Mouse (Mus musculus): ENCODE measurements around the gene Ckm. TPM values are rescaled to one million over a fixed set of nuclear protein-coding genes. Genes with fewer than 3 reads are reported as not detected.

Gene Ckm
- polyA plus RNA-seq, 2 experiments: 0.12 to 0.19 TPM

GRCm38 (mm10) chr7:19363881-19364280, 40.7 kb upstream of the Ckm start:
- Histone ChIP-seq H3K4me1 (replicated peaks; ENCODE audit: control insufficient read depth in 2 of 2, insufficient read depth in 2 of 2, low read length in 1 of 2) (peaks cover 19 to 21% of the 10 kb centered on the region in 2 experiments), H3K9me3 (ENCODE audit: control insufficient read depth, low read length) (no peaks in the 10 kb centered on the region), H3K27ac (no peak overlapping the region), H3K4me3 (ENCODE audit: insufficient read depth in 1 of 2, low read depth in 2 of 2, low read length in 2 of 2) (no peak overlapping the region), H3K4me2 (ENCODE audit: low read depth) (no peak overlapping the region), H3K27me3 (ENCODE audit: control insufficient read depth, insufficient read depth, low read length) (no peaks in the 10 kb centered on the region; the same call in 1 of the 2 replicates), H3K36me3 (replicated peaks; ENCODE audit: control insufficient read depth, insufficient read depth, low read depth) (no peaks in the 10 kb centered on the region), H3K9ac (replicated peaks) (no peak overlapping the region)
- TF ChIP-seq EP300 (IDR thresholded peaks at IDR 0.05; ENCODE audit: low read depth) (no peak), CTCF (IDR thresholded peaks at IDR 0.05; ENCODE audit: low read depth) (peak; percentile 94)
- no peak for DNase-seq (ENCODE audit: low read depth in 3 of 3, low spot score in 3 of 3)
- no peak for ATAC-seq (ENCODE audit: insufficient read depth)
- WGBS (ENCODE audit: insufficient replicate concordance): 3% methylated on average over 18 of the region's 18 CpGs

- peaks cover 5% of the 10 kb centered on the region for H3K27me3 ChIP-seq (ENCODE audit: control insufficient read depth, insufficient read depth, low read length)
- no peak overlapping the region for H3K9ac ChIP-seq (replicated peaks)
- no peaks in the 10 kb centered on the region for H3K36me3 ChIP-seq (replicated peaks; ENCODE audit: control insufficient read depth, insufficient read depth, low read depth)
- H3K9me3 ChIP-seq (ENCODE audit: control insufficient read depth, low read length): no peaks in the 10 kb centered on the region
- peaks cover 15 to 16% of the 10 kb centered on the region in 2 experiments for H3K4me1 ChIP-seq (replicated peaks; ENCODE audit: control insufficient read depth in 2 of 2, insufficient read depth in 2 of 2, low read length in 1 of 2)
- H3K4me3 ChIP-seq (ENCODE audit: insufficient read depth in 1 of 2, low read depth in 2 of 2, low read length in 2 of 2): no peak overlapping the region
- TF ChIP-seq CTCF (IDR thresholded peaks at IDR 0.05; ENCODE audit: low read depth) (no peak), EP300 (IDR thresholded peaks at IDR 0.05; ENCODE audit: low read depth) (no peak)
- no peak for ATAC-seq (ENCODE audit: insufficient read depth)
- no peak overlapping the region for H3K27ac ChIP-seq
- no peak overlapping the region for H3K4me2 ChIP-seq (ENCODE audit: low read depth)
- no peak for DNase-seq (ENCODE audit: low read depth in 3 of 3, low spot score in 3 of 3)
- WGBS (ENCODE audit: insufficient replicate concordance): 50% methylated on average over 4 of the region's 4 CpGs
Observed at GRCm38 (mm10) chr7:19365376-19365775, 39.2 kb upstream of the Ckm start.

GRCm38 (mm10) chr7:19368380-19368779, 36.2 kb upstream of the Ckm start:
- Histone ChIP-seq H3K4me2 (ENCODE audit: low read depth) (no peak overlapping the region), H3K9ac (replicated peaks) (no peak overlapping the region), H3K27ac (no peak overlapping the region), H3K4me3 (ENCODE audit: insufficient read depth in 1 of 2, low read depth in 2 of 2, low read length in 2 of 2) (no peak overlapping the region), H3K9me3 (ENCODE audit: control insufficient read depth, low read length) (no peaks in the 10 kb centered on the region), H3K36me3 (replicated peaks; ENCODE audit: control insufficient read depth, insufficient read depth, low read depth) (no peaks in the 10 kb centered on the region), H3K4me1 (replicated peaks; ENCODE audit: control insufficient read depth in 2 of 2, insufficient read depth in 2 of 2, low read length in 1 of 2) (no peaks in the 10 kb centered on the region), H3K27me3 (ENCODE audit: control insufficient read depth, insufficient read depth, low read length) (peaks cover 5% of the 10 kb centered on the region)
- 18% methylated on average over 16 of the region's 16 CpGs for WGBS (ENCODE audit: insufficient replicate concordance)
- TF ChIP-seq EP300 (IDR thresholded peaks at IDR 0.05; ENCODE audit: low read depth) (no peak), CTCF (IDR thresholded peaks at IDR 0.05; ENCODE audit: low read depth) (no peak)
- ATAC-seq (ENCODE audit: insufficient read depth) (no peak), DNase-seq (ENCODE audit: low read depth in 3 of 3, low spot score in 3 of 3) (no peak)

- peaks cover 5% of the 10 kb centered on the region for H3K27me3 ChIP-seq (ENCODE audit: control insufficient read depth, insufficient read depth, low read length)
- ATAC-seq (ENCODE audit: insufficient read depth): peak; percentile 40; the same call in 1 of the 2 replicates
- peak overlapping the region in 1 of 2 experiments; percentile 25; a peak in 1 of 4 replicates for H3K4me3 ChIP-seq (ENCODE audit: insufficient read depth in 1 of 2, low read depth in 2 of 2, low read length in 2 of 2)
- peak overlapping the region; percentile 57 for H3K4me2 ChIP-seq (ENCODE audit: low read depth)
- no peaks in the 10 kb centered on the region for H3K9me3 ChIP-seq (ENCODE audit: control insufficient read depth, low read length)
- H3K4me1 ChIP-seq (replicated peaks; ENCODE audit: control insufficient read depth in 2 of 2, insufficient read depth in 2 of 2, low read length in 1 of 2): no peaks in the 10 kb centered on the region
- DNase-seq (ENCODE audit: low read depth in 3 of 3, low spot score in 3 of 3): no peak
- H3K36me3 ChIP-seq (replicated peaks; ENCODE audit: control insufficient read depth, insufficient read depth, low read depth): no peaks in the 10 kb centered on the region
- 13% methylated on average over 46 of the region's 46 CpGs for WGBS (ENCODE audit: insufficient replicate concordance)
- H3K27ac ChIP-seq: no peak overlapping the region
- TF ChIP-seq EP300 (IDR thresholded peaks at IDR 0.05; ENCODE audit: low read depth) (no peak), CTCF (IDR thresholded peaks at IDR 0.05; ENCODE audit: low read depth) (peak; percentile 85)
- 0 out of 2 replicates have a peak overlapping the region, but pooled peaks have one; percentile 7 for H3K9ac ChIP-seq (replicated peaks)
Observed at GRCm38 (mm10) chr7:19369823-19370425, 34.7 kb upstream of the Ckm start.

GRCm38 (mm10) chr7:19373367-19373766, 31.2 kb upstream of the Ckm start:
- no peak overlapping the region for H3K9ac ChIP-seq (replicated peaks)
- 65% methylated on average over 2 of the region's 2 CpGs for WGBS (ENCODE audit: insufficient replicate concordance)
- ATAC-seq (ENCODE audit: insufficient read depth): no peak
- TF ChIP-seq CTCF (IDR thresholded peaks at IDR 0.05; ENCODE audit: low read depth) (no peak), EP300 (IDR thresholded peaks at IDR 0.05; ENCODE audit: low read depth) (no peak)
- H3K4me2 ChIP-seq (ENCODE audit: low read depth): no peak overlapping the region
- no peak overlapping the region for H3K4me3 ChIP-seq (ENCODE audit: insufficient read depth in 1 of 2, low read depth in 2 of 2, low read length in 2 of 2)
- H3K27ac ChIP-seq: no peak overlapping the region
- H3K27me3 ChIP-seq (ENCODE audit: control insufficient read depth, insufficient read depth, low read length): peaks cover 5% of the 10 kb centered on the region
- H3K4me1 ChIP-seq (replicated peaks; ENCODE audit: control insufficient read depth in 2 of 2, insufficient read depth in 2 of 2, low read length in 1 of 2): no peaks in the 10 kb centered on the region
- DNase-seq (ENCODE audit: low read depth in 3 of 3, low spot score in 3 of 3): no peak
- no peaks in the 10 kb centered on the region for H3K36me3 ChIP-seq (replicated peaks; ENCODE audit: control insufficient read depth, insufficient read depth, low read depth)
- H3K9me3 ChIP-seq (ENCODE audit: control insufficient read depth, low read length): no peaks in the 10 kb centered on the region

Data from liver, embryonic 14.5 days (tissue).